Mouse (Mus musculus): ENCODE results near the gene Bcl2l12. TPM values are rescaled to one million over a fixed set of nuclear protein-coding genes. Genes with fewer than 3 reads are reported as not detected.
A peak's percentile ranks its signal among the peaks of the same experiment; 100 is the strongest.

The Bcl2l12 gene
- polyA plus RNA-seq, 1 experiment from 2014 or later = 19.7 TPM

- Histone ChIP-seq H3K36me3 (peaks cover 63% of the 10 kb centered on the region), H3K9me3 (no peaks in the 10 kb centered on the region)
- 87% methylated on average over 21 of the region's 21 CpGs for WGBS
Observed at GRCm38 (mm10) chr7:45000539-45001114, 2.1 kb upstream of the Bcl2l12 start.

DNA sequence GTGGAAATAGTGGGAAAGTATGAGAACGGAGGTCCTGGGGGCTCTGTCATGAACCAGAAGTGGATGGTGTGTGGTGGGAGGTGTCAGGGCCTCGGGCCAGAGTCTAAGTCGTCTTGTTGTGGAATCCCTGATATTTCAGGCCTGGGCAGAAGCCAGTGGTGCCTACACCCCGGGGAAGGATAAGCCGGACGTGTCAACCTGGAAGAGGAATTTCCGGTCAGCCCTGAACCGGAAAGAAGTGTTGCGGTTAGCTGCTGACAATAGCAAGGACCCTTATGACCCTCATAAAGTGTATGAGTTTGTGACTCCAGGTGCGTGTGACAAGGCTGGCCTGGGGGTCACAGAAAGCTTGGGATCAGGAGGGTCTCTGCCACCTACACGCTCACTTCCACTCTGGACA, 1.2 kb upstream of the Bcl2l12 start:
- Histone ChIP-seq H3K9ac (no peak overlapping the region), H3K27ac (no peak overlapping the region), H3K4me1 (replicated peaks) (peaks cover 35% of the 10 kb centered on the region), H3K4me2 (no peak overlapping the region), H3K4me3 (no peak overlapping the region), H3K27me3 (no peaks in the 10 kb centered on the region), H3K36me3 (peaks cover 55% of the 10 kb centered on the region), H3K9me3 (no peaks in the 10 kb centered on the region)
- ATAC-seq (ENCODE audit: low FRiP score) = no peak
- WGBS = 85% methylated on average over 11 of the region's 11 CpGs

More at GRCm38 (mm10) chr7:45000539-45001114, 2.1 kb upstream of the Bcl2l12 start:
- ATAC-seq (ENCODE audit: low FRiP score) = no peak
- H3K4me3 ChIP-seq = no peak overlapping the region
- no peak overlapping the region for H3K27ac ChIP-seq
- H3K4me1 ChIP-seq (replicated peaks) = peaks cover 35% of the 10 kb centered on the region
- no peaks in the 10 kb centered on the region for H3K27me3 ChIP-seq
- H3K4me2 ChIP-seq = no peak overlapping the region
- H3K9ac ChIP-seq = no peak overlapping the region

GRCm38 (mm10) chr7:44997940-44998428, 528 bp downstream of the Bcl2l12 start:
- H3K36me3 ChIP-seq = peaks cover 41% of the 10 kb centered on the region
- WGBS = 3% methylated on average over 15 of the region's 15 CpGs
- no peak; the same call in 1 of the 2 replicates for ATAC-seq (ENCODE audit: low FRiP score)
- peaks cover 35% of the 10 kb centered on the region for H3K4me1 ChIP-seq (replicated peaks)
- H3K4me3 ChIP-seq = peak overlapping the region; percentile 63
- no peaks in the 10 kb centered on the region for H3K9me3 ChIP-seq
- peak overlapping the region; percentile 87 for H3K9ac ChIP-seq
- H3K27ac ChIP-seq = peak overlapping the region; percentile 87
- peak overlapping the region; percentile 90 for H3K4me2 ChIP-seq
- no peaks in the 10 kb centered on the region for H3K27me3 ChIP-seq

GRCm38 (mm10) chr7:44997231-44997939, 1.1 kb downstream of the Bcl2l12 start, which contains the start of gene Irf3:
Irf3 (plus strand) TSS chr7:44997648.
- Histone ChIP-seq H3K4me2 (peak within 1 kb of the TSS; percentile 90), H3K4me3 (peak within 1 kb of the TSS; percentile 63), H3K27ac (peak within 1 kb of the TSS; percentile 87), H3K36me3 (peaks cover 38% of the 10 kb centered on the region), H3K9me3 (no peaks in the 10 kb centered on the region), H3K9ac (peak within 1 kb of the TSS; percentile 87), H3K4me1 (replicated peaks) (peaks cover 35% of the 10 kb centered on the region), H3K27me3 (no peaks in the 10 kb centered on the region)
- under 1% methylated on average over 43 of the region's 43 CpGs for WGBS
- peak; percentile 88 for ATAC-seq (ENCODE audit: low FRiP score)

GRCm38 (mm10) chr7:44996672-44997071, 1.8 kb downstream of the Bcl2l12 start:
- Histone ChIP-seq H3K27me3 (no peaks in the 10 kb centered on the region), H3K4me2 (peak overlapping the region; percentile 90), H3K27ac (no peak overlapping the region), H3K4me3 (peak overlapping the region; percentile 63), H3K36me3 (peaks cover 36% of the 10 kb centered on the region), H3K9me3 (no peaks in the 10 kb centered on the region), H3K9ac (peak overlapping the region; percentile 65), H3K4me1 (replicated peaks) (peaks cover 35% of the 10 kb centered on the region)
- ATAC-seq (ENCODE audit: low FRiP score) = no peak
- WGBS = 16% methylated on average over 10 of the region's 10 CpGs

DNA sequence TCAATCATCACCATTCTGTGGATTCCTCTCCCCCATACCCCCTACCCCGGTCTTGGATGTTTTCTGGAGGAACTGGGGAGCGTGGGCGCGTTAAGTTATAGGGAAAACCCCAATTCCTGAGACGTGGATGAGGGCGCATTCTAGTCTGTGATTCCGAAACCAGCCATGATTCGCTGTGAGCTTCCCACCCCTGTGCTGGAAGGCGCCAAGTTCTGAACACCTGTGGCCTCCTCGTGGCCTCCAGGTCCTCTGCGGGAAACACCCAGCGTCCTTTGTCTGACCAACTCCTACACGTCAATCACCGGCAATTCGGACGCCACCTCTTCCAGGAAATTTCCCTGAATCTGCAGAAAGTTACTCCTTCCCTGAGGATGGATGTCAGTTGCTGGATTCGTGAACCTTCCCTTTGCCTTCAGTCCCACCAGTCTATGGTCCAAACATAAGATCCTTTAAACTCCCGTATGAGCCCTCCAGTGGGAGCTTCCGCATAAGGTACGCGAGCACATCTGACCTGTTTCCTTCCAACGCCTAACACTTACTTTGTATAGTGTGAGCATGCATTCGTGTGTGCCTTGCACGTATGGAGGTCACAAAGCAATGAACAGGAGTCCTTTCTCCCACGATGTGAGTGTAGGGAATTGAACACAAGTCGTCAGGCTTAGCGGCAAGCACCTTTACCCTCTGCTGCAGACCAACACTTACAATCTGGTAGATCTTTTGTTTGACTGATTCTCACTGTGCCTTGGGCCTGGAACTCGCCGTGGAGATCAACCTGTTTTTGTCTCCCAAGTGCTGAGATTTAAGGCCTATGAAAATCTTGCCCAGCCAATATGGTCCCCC, 11.4 kb downstream of the Bcl2l12 start:
- Histone ChIP-seq H3K4me1 (replicated peaks) (peaks cover 48% of the 10 kb centered on the region), H3K27ac (peak overlapping the region; percentile 93), H3K4me2 (peak overlapping the region; percentile 73), H3K36me3 (peaks cover 18% of the 10 kb centered on the region), H3K9me3 (no peaks in the 10 kb centered on the region), H3K4me3 (peak overlapping the region; percentile 94), H3K27me3 (no peaks in the 10 kb centered on the region), H3K9ac (peak overlapping the region; percentile 80)
- no peak; the same call in 1 of the 2 replicates for ATAC-seq (ENCODE audit: low FRiP score)
- WGBS = under 1% methylated on average over 29 of the region's 29 CpGs

- peak within 1 kb of the TSS; percentile 94 for H3K4me3 ChIP-seq
- peaks cover 48% of the 10 kb centered on the region for H3K4me1 ChIP-seq (replicated peaks)
- ATAC-seq (ENCODE audit: low FRiP score) = peak; percentile 97
- peak within 1 kb of the TSS; percentile 98 for H3K9ac ChIP-seq
- H3K4me2 ChIP-seq = peak within 1 kb of the TSS; percentile 73
- peaks cover 20% of the 10 kb centered on the region for H3K36me3 ChIP-seq
- H3K27ac ChIP-seq = peak within 1 kb of the TSS; percentile 97
- under 1% methylated on average over 42 of the region's 42 CpGs for WGBS
- H3K9me3 ChIP-seq = no peaks in the 10 kb centered on the region
- no peaks in the 10 kb centered on the region for H3K27me3 ChIP-seq
Observed at GRCm38 (mm10) chr7:44986192-44986878, 12.2 kb downstream of the Bcl2l12 start, which contains the start of gene Prmt1. Prmt1 (minus strand) TSS chr7:44986568.

DNA sequence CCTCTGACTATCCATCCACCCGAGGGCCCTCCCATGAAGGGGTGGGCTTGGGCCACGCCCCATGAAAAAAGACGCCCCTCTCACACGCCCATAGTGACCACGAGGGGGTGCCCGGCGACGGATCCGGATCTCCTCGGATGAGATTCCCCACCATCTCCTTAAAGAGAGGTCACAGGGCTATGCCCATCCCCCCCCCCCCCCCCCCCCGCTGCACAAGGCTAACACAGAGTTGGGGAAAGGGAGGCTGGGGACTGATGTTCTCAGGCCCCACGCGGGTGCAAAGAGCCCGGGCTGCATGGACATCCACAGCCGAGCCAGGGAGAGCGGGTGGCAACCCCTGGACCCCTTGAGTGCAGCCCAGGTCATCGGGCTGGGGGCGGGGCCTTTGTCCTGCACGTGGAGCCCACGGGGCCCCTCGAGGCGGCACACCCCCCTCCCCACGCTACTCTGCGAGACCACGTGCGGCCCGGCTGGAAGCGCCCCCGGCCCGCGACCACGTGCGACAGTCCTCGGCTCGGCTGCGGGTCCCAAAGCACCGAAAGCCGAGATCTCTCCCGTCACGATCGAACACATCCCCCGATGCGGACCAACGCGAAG, 12.8 kb downstream of the Bcl2l12 start:
- H3K4me3 ChIP-seq = peak overlapping the region; percentile 94
- no peaks in the 10 kb centered on the region for H3K9me3 ChIP-seq
- WGBS = under 1% methylated on average over 44 of the region's 45 CpGs
- ATAC-seq (ENCODE audit: low FRiP score) = no peak; the same call in 1 of the 2 replicates
- H3K27ac ChIP-seq = peak overlapping the region; percentile 97
- H3K4me1 ChIP-seq (replicated peaks) = peaks cover 48% of the 10 kb centered on the region
- peak overlapping the region; percentile 73 for H3K4me2 ChIP-seq
- H3K9ac ChIP-seq = peak overlapping the region; percentile 98
- no peaks in the 10 kb centered on the region for H3K27me3 ChIP-seq
- H3K36me3 ChIP-seq = peaks cover 24% of the 10 kb centered on the region

- H3K27ac ChIP-seq = peak overlapping the region; percentile 97; the same call in 1 of the 2 replicates
Observed at GRCm38 (mm10) chr7:44984833-44985164, 13.7 kb downstream of the Bcl2l12 start.

DNA sequence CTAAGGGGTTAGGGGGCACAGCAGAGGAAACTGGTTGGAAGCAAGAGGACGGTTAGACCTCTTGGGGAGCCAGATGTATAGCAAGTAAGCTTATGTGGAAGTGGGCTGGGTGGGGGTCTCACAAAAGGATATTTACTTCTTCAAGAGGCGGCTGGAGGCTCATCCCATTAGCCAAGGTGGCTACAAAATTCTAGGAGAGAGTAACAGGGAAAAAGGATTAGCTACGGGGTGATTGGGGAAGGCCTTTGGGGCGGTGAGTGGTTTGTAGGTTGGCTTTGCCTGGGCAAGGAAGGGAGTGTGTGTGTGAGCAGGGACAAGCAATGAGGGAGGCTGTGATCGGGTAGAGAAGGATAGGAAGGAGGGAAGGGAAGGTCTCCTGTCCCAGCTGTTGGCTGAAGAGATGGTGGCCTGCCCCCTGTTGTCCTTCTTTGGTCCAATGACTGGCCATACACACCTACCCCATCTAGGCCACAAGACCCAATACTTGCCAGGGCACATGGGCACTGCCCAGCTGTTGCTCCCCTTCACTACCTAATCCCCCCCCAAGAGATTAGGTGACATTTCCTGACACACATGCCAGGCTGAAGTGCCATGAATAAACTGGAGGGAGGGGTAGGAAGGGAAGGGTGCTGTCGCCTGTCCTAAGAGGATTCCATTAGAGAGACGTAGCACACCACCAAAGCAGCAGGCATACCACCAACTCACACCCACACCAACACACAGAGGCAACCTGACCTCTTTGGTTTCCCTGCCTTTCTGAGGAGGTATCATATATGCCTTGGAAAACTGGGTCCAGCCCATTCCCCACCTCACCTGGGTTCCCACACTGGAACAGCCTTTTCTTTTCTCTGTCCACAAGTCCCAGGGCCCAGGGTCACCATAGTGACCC, 14.3 kb downstream of the Bcl2l12 start:
- Histone ChIP-seq H3K9ac (peak overlapping the region; percentile 98), H3K27me3 (no peaks in the 10 kb centered on the region), H3K9me3 (no peaks in the 10 kb centered on the region), H3K27ac (peak overlapping the region; percentile 58), H3K36me3 (peaks cover 40% of the 10 kb centered on the region), H3K4me2 (peak overlapping the region; percentile 73), H3K4me1 (replicated peaks) (peaks cover 42% of the 10 kb centered on the region), H3K4me3 (peak overlapping the region; percentile 94)
- no peak for ATAC-seq (ENCODE audit: low FRiP score)
- 75% methylated on average over 7 of the region's 7 CpGs for WGBS

More at GRCm38 (mm10) chr7:44984833-44985164, 13.7 kb downstream of the Bcl2l12 start:
- Histone ChIP-seq H3K9ac (peak overlapping the region; percentile 98), H3K4me3 (peak overlapping the region; percentile 94), H3K27me3 (no peaks in the 10 kb centered on the region), H3K4me1 (replicated peaks) (peaks cover 45% of the 10 kb centered on the region), H3K4me2 (peak overlapping the region; percentile 73), H3K36me3 (peaks cover 33% of the 10 kb centered on the region), H3K9me3 (no peaks in the 10 kb centered on the region)
- WGBS = 37% methylated on average over 3 of the region's 3 CpGs
- no peak for ATAC-seq (ENCODE audit: low FRiP score)
